Mouse (Mus musculus) gastrocnemius, adult 18-20 months (tissue): Measurements from ENCODE around the gene Unc79. TPM values are rescaled to one million over a fixed set of nuclear protein-coding genes. Genes with fewer than 3 reads are reported as not detected.

ENCODE experiments used
- DNase-seq: peaks from one replicate; pipeline ENCODE4 v3.0.0; 2021; ENCODE audit warnings: low spot score
- long read RNA-seq, 2 experiments: library from polyadenylated mRNA; stranded (forward); transcript quantifications; one replicate each; pipeline ENCODE4 v2.0.0; 2021
- total RNA-seq, 2 experiments: library from RNA; stranded (reverse); gene quantifications; 2 replicates each; pipeline ENCODE4 v1.2.3; 2021

Gene Unc79
- total RNA-seq = under 1 TPM; 0.02 to 0.11 TPM
- long read RNA-seq, experiment 1 = 0 reads
- long read RNA-seq, experiment 2 = 0 reads

- DNase-seq = no peak
These were observed at the start of gene Unc79 for GRCm38 (mm10) chr12:102948778-102949394. Gene Unc79, plus strand, starts transcription at chr12:102948859.

- no peak for DNase-seq
These were observed 49.6 kb upstream of the Unc79 start, which contains the start of gene Cox8c for GRCm38 (mm10) chr12:102899091-102899490. Gene Cox8c, plus strand, starts transcription at chr12:102899316.

GRCm38 (mm10) chr12:102908191-102908590, 40.5 kb upstream of the Unc79 start:
- no peak for DNase-seq

- no peak for DNase-seq
These were observed 32.6 kb upstream of the Unc79 start for GRCm38 (mm10) chr12:102916073-102916472.

DNA sequence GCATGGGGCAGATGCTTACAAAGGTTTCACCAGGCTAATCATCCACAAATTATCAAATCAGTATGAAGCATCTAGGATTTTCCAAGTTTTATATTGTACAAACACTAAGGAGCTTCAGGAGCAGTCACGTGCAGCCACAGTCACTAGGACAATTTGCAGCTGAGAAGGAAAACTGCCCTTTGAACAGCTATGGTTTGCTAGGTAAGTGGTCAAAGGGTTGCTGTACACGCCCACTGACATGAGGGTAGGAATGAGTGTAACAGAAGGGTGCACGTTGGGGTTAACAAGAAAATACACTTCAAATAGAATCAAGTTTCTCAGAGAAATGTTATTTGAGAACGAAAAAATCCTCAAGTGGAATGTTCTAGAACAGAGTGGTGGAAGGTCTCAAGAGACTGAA, 18.9 kb upstream of the Unc79 start:
- no peak for DNase-seq

DNA sequence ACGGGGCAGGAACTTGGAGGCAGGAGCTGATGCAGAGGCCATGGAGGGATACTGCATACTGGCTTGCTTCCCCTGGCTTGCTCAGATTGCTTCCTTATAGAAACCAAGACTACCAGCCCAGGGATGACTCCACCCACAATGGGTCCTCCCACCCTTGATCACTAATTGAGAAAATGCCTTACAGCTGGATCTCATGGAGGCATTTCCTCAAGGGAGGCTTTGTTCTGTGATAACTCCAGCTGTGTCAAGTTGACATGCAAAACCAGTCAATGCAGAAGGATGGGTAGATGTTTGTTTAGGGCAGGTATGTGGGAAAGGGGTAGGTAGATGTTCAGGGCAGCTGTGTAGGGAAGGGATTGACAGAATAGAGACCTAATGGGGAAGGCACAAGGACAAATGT, 18.3 kb upstream of the Unc79 start:
- no peak for DNase-seq

- DNase-seq = no peak
These were observed 17.9 kb upstream of the Unc79 start for GRCm38 (mm10) chr12:102930789-102931188.

- DNase-seq = no peak
These were observed 12.8 kb upstream of the Unc79 start for GRCm38 (mm10) chr12:102935892-102936291.

DNA sequence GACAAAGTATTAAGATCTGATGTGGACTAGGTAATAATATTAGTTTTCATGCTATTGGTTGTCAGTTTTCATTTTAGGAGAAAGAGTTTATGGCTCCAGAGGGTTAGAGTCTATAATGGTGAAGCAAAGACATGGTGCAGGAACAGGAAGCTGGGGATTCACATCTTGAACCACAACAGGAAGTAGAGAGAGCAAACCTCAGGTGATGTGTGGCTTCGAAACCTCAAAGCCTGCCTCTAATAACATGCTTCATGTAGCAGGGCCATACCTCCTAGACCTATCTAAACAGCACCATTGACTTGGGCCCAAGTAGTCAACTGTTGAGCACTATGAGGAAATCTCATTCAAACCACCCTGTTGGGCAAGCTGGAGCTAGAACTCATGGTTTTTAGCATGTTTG, 3.1 kb upstream of the Unc79 start:
- no peak for DNase-seq

DNA sequence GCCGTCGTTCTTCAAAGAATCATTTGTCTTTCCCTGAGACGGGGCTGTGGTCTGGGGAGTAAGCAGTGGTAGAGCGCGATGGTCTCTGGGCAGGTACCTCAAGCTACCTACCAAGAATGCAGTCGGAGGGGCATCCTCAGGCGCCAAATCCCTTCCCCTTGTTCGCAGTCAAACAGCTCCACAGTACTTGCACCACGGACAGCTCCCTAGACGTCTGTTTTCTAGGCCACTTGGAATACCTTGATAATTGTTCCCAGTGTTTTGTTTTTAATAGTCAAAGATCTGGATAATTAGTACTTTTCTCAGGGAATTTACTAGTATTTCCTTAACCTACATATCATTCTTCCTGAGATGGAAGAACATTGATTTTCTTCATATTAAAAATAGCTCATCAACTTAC, 833 bp upstream of the Unc79 start:
- no peak for DNase-seq

DNA sequence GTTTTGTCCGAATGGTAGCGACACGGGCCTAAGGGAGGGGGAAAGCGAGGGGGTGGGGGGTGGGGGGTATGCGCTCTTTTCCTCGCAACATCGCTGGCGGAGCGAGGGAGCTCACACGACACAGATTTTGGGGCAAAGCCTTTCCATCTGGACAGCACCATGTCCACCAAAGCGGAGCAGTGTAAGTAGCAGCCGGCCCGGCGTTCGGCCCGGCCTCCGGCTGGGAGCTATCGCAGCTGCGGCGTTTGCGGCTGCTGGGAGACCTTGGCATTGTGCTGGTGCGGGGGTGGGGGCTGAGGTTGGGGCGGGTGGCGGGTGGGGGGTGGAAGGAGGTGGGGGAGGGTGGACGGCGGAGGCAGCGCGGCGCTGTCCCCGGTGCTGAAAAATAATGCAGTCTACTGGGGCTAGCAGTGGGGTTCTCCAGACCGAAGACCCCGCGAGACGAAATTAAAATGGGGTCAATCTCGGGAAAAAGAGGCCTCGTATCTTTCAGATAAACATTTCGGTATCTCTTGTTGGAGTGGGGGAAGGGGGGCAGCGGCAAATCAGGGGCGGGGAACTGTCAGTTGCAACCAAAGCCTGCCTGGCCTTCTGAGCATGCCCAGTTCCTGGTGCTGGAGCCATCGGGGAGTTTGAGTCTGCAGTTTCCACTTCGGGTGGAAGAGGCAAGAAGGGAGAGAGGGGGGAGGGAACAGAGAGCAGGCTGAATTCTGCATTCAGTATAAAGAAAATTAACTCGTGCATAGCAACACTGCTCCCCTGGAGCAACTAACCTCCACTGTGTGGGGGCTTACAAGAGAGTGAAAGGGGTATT, 943 bp downstream of the Unc79 start:
- no peak for DNase-seq

DNA sequence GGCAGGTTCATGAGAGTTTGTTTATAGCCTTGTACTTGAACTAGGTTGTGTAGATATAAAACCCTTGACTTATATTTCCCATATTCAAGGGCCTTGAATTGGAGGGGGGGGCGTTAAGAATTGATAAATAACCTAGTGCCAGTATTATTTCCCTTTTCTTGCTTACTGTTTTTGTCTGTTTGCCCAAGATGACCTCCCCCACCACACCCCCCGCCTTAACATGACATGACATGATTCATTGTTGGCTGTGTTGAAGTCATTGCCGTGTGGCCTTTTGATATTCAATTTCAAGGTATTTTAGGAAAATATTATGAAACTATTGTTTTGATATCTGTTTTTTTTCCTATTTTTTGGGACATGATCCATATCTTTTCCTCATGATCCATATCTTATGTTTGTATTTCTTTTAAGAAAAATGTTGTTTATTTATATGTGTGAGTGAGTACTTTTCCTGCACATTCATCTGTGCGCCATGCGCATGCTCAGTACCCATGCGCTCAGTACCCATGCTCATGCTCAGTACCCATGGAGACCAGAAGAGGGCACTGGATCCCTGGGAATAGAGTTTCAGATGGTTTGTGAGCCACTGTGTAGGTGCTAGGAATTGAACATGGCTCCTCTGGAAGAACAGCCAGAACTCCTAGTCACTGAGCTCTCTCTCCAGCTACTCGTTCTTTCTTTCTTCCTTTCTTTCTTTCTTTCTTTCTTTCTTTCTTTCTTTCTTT, 11.6 kb downstream of the Unc79 start:
- DNase-seq = no peak

DNA sequence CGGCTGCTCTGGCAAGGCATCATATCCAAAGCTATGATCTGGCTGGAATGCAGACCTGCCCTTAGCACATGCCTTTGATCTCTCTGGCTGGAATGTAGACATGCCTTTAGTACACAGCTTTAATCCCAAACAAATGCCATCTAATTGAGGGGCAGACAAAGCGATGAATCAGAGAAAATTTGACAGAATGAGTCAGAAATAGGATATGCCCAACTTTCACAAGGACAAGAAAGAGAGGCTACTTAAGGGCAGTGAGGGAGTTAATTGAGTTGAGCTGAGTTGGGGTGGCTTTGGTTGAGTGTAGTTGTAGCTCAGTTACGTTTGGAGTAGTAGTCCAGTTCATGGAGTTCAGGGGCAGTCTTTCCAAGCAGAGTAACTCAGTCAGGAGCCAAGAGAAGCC, 12.4 kb downstream of the Unc79 start:
- no peak for DNase-seq

- DNase-seq = no peak
These were observed 15.8 kb downstream of the Unc79 start for GRCm38 (mm10) chr12:102964486-102964885.

- DNase-seq = no peak
These were observed 31.9 kb downstream of the Unc79 start for GRCm38 (mm10) chr12:102980584-102980983.

GRCm38 (mm10) chr12:102981543-102981942, 32.9 kb downstream of the Unc79 start:
- DNase-seq = no peak

DNA sequence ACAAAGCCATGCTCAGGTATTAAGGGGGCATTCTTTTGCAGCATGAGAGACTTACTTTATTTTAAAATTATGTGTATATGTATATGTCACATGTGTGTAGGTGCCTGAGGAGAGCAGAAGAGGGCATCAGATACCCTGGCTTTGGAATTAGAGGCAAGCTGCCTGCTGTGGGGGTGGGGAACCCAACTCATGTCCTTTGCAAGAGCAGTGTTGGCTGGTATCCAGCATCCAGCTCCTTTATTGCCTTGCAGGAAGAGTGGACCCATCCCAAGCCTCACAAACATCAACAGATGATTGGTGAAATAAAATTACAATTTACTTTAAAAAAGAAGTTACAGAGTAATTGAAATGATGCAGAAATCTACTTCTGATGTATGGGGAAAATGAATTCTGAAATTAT, 36.7 kb downstream of the Unc79 start:
- no peak for DNase-seq

DNA sequence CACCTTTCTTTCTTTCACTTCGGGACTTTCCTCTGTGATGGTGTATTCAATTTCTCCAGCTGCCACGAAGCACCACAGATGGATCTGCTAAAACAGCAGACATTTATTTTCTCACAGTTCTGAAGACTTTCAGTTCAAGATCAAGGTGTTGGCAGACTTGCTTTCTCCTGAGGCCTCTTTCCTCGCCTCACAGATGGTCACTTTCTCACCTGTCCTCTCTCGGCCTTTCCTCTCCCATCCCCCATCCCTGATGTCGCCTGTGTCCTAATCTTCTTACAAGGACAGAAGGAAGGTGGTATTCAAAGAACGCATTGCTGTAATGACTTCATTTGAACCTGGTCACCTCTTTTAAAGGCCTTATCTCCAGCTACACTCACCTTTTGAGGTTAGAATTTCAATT, 39.1 kb downstream of the Unc79 start:
- DNase-seq = no peak

GRCm38 (mm10) chr12:103008491-103008890, 59.8 kb downstream of the Unc79 start:
- no peak for DNase-seq

DNA sequence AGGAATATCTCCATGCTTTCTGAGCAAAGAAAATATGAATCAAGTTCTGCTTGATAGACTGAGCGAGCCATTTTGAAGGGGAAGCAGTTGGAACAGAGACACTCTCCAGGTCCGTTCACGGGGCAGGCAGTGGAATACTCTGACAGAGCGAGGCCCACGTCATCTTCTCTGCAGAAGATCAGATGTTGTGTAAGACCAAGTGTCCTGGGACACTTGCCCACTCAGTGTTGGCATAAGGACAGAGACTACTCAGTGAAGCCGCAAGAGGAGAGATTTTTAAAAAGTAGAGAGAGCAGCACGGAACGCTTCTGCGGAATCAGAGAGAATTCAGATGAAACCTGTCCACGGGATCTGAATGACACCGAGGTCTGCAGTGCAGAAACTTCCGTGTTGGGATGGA, 69.5 kb downstream of the Unc79 start:
- no peak for DNase-seq

GRCm38 (mm10) chr12:103036692-103037091, 88.0 kb downstream of the Unc79 start:
- DNase-seq = no peak

DNA sequence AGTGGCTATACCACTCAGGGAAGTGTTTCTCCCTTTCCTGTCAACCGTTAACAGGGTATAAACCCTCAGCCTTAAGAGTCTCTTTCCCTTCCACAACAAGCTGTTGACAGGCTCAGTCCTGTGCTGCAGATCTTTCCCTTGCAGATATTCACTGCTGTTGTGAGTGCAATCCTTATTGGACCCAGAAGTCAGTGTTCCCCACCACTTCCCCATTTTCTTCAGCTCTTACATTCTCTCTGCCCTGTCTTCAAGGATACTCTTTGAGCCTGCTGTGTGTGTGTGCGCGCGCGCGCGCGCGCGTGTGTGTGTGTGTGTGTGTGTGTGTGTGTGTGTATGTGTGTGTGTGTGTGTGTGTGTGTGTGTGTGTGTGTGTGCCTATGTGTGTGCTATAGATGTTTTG, 90.7 kb downstream of the Unc79 start:
- no peak for DNase-seq
